Mouse (Mus musculus): Measurements from ENCODE around the gene Mtf1.

GRCm38 (mm10) chr4:124888702-124889101 lies 86.8 kb downstream of the Mtf1 start:
- TF ChIP-seq CTCF (IDR thresholded peaks at IDR 0.05; ENCODE audit: borderline replicate concordance, insufficient read depth, low read depth, low read length) (no peak), POLR2A (IDR thresholded peaks at IDR 0.05; ENCODE audit: borderline replicate concordance, insufficient read depth, low read length) (no peak)

All from cerebellum, adult 2 months (tissue).